In genomic region chr11:117969945-117970872, GRCm38 (mm10) we compare ENCODE assay signal across 8 mouse cellular contexts. TPM values are rescaled to one million over a fixed set of nuclear protein-coding genes. Genes with fewer than 3 reads are reported as not detected.
DNase-seq lines count a peak whose midpoint lies in the region; ATAC-seq and TF ChIP-seq lines count a peak whose summit lies in the region.

Socs3 (minus strand) TSS chr11:117970047.

- no peak for TF ChIP-seq POLR2A in testis, adult 2 months (IDR thresholded peaks at IDR 0.05; ENCODE audit: control insufficient read depth, low read depth, low read length)

- peak within 1 kb of the TSS; percentile 98 for H3K4me2 ChIP-seq in forebrain, embryonic 12.5 days
- H3K4me2 ChIP-seq in heart, postnatal 0 days (ENCODE audit: low read depth, low read length), result peak within 1 kb of the TSS; percentile 93
- H3K4me2 ChIP-seq in liver, embryonic 16.5 days (ENCODE audit: low read depth, low read length), result peak within 1 kb of the TSS; percentile 81
- peak within 1 kb of the TSS; percentile 94 for H3K4me2 ChIP-seq in neural tube, embryonic 13.5 days

- no peaks in the 10 kb centered on the region for H3K9me3 ChIP-seq in forebrain, embryonic 12.5 days
- no peaks in the 10 kb centered on the region for H3K9me3 ChIP-seq in heart, postnatal 0 days (replicated peaks; ENCODE audit: control insufficient read depth, low read length)
- H3K9me3 ChIP-seq in liver, embryonic 16.5 days (replicated peaks; ENCODE audit: control insufficient read depth, low read length), result no peaks in the 10 kb centered on the region
- no peaks in the 10 kb centered on the region for H3K9me3 ChIP-seq in neural tube, embryonic 13.5 days

- peak; percentile 94 to 97 for DNase-seq in CD8-positive naive resting alpha-beta T cell, adult 2 months (ENCODE audit: low read depth in 2 of 2, low spot score in 2 of 2)
- peak; percentile 83 for DNase-seq in c-Kit-negative CD71-positive TER-119-positive erythroid progenitor cells, embryonic 14.5 days (ENCODE audit: low read depth, low spot score)
- peak; percentile 78 for DNase-seq in heart, postnatal 0 days (ENCODE audit: low spot score)
- peak; percentile 97 to 99 for DNase-seq in kidney, postnatal 4 days

- H3K27me3 ChIP-seq in forebrain, embryonic 12.5 days, result peaks cover 62% of the 10 kb centered on the region
- H3K27me3 ChIP-seq in heart, postnatal 0 days (ENCODE audit: control insufficient read depth, insufficient read depth, low read length), result peaks cover 17% of the 10 kb centered on the region
- H3K27me3 ChIP-seq in liver, embryonic 16.5 days (ENCODE audit: control insufficient read depth, insufficient read depth, low read depth, low read length), result peaks cover 62% of the 10 kb centered on the region
- peaks cover 37% of the 10 kb centered on the region for H3K27me3 ChIP-seq in neural tube, embryonic 13.5 days
- no peaks in the 10 kb centered on the region for H3K27me3 ChIP-seq in testis, adult 2 months (ENCODE audit: control insufficient read depth, insufficient read depth, low read length)

- no peak for TF ChIP-seq EP300 in heart, postnatal 0 days (IDR thresholded peaks at IDR 0.05; ENCODE audit: low read depth)

- H3K36me3 ChIP-seq in forebrain, embryonic 12.5 days (replicated peaks), result no peaks in the 10 kb centered on the region; the same call in 1 of the 2 replicates
- 0 out of 2 replicates have a peak, but pooled peaks cover 6% of the 10 kb centered on the region for H3K36me3 ChIP-seq in heart, postnatal 0 days (replicated peaks; ENCODE audit: control insufficient read depth, insufficient read depth, low read length)
- H3K36me3 ChIP-seq in liver, embryonic 16.5 days (ENCODE audit: control insufficient read depth, insufficient read depth), result peaks cover 8% of the 10 kb centered on the region; the same call in 1 of the 2 replicates
- H3K36me3 ChIP-seq in neural tube, embryonic 13.5 days, result no peaks in the 10 kb centered on the region
- H3K36me3 ChIP-seq in testis, adult 2 months (ENCODE audit: control insufficient read depth, insufficient read depth, low read length), result no peaks in the 10 kb centered on the region

- 13% methylated on average over 21 of the region's 21 CpGs for WGBS in forebrain, embryonic 12.5 days
- 11% methylated on average over 21 of the region's 21 CpGs for WGBS in heart, postnatal 0 days
- WGBS in liver, embryonic 16.5 days (ENCODE audit: insufficient replicate concordance), result 8% methylated on average over 21 of the region's 21 CpGs
- WGBS in neural tube, embryonic 13.5 days, result 13% methylated on average over 21 of the region's 21 CpGs

- peak within 1 kb of the TSS; percentile 96 for H3K27ac ChIP-seq in forebrain, embryonic 12.5 days
- peak within 1 kb of the TSS; percentile 91 for H3K27ac ChIP-seq in heart, postnatal 0 days (ENCODE audit: low read depth)
- peak within 1 kb of the TSS; percentile 88 for H3K27ac ChIP-seq in liver, embryonic 16.5 days (ENCODE audit: low read length)
- H3K27ac ChIP-seq in neural tube, embryonic 13.5 days (replicated peaks), result peak within 1 kb of the TSS; percentile 89
- peak within 1 kb of the TSS; percentile 68; the same call in 1 of the 2 replicates for H3K27ac ChIP-seq in testis, adult 2 months (ENCODE audit: control insufficient read depth, insufficient read depth, low read depth, low read length)

- H3K4me1 ChIP-seq in forebrain, embryonic 12.5 days, result peaks cover 71% of the 10 kb centered on the region
- peaks cover 29% of the 10 kb centered on the region for H3K4me1 ChIP-seq in heart, postnatal 0 days (ENCODE audit: control insufficient read depth, insufficient read depth)
- H3K4me1 ChIP-seq in liver, embryonic 16.5 days (ENCODE audit: control insufficient read depth, low read depth, low read length), result peaks cover 25% of the 10 kb centered on the region
- peaks cover 59% of the 10 kb centered on the region for H3K4me1 ChIP-seq in neural tube, embryonic 13.5 days (replicated peaks)
- H3K4me1 ChIP-seq in testis, adult 2 months (ENCODE audit: control insufficient read depth, insufficient read depth, low read length), result peaks cover 24% of the 10 kb centered on the region

- peak; percentile 48 for ATAC-seq in forebrain, embryonic 12.5 days (ENCODE audit: low FRiP score)
- ATAC-seq in heart, postnatal 0 days (ENCODE audit: insufficient read depth, low read depth), result peak; percentile 30
- peak; percentile 65 for ATAC-seq in liver, embryonic 16.5 days (ENCODE audit: low read depth)
- ATAC-seq in neural tube, embryonic 13.5 days (ENCODE audit: low read depth), result peak; percentile 60

- H3K4me3 ChIP-seq in forebrain, embryonic 12.5 days (replicated peaks), result peak within 1 kb of the TSS; percentile 61
- peak within 1 kb of the TSS; percentile 64 for H3K4me3 ChIP-seq in heart, postnatal 0 days (ENCODE audit: low read depth, low read length)
- H3K4me3 ChIP-seq in liver, embryonic 16.5 days (ENCODE audit: low read depth, low read length), result peak within 1 kb of the TSS; percentile 77
- peak within 1 kb of the TSS; percentile 66 for H3K4me3 ChIP-seq in neural tube, embryonic 13.5 days
- H3K4me3 ChIP-seq in testis, adult 2 months (ENCODE audit: control insufficient read depth, low read depth, low read length), result peak within 1 kb of the TSS; percentile 83

- peak; percentile 89 for TF ChIP-seq CTCF in heart, postnatal 0 days (IDR thresholded peaks at IDR 0.05; ENCODE audit: low read depth)
- peak; percentile 72; the same call in 1 of the 2 replicates for TF ChIP-seq CTCF in testis, adult 2 months (IDR thresholded peaks at IDR 0.05; ENCODE audit: control insufficient read depth, insufficient read depth, insufficient replicate concordance, low read depth, low read length)

- peak within 1 kb of the TSS; percentile 83 for H3K9ac ChIP-seq in forebrain, embryonic 12.5 days
- H3K9ac ChIP-seq in heart, postnatal 0 days (replicated peaks; ENCODE audit: low read depth, low read length), result peak within 1 kb of the TSS; percentile 82
- H3K9ac ChIP-seq in liver, embryonic 16.5 days (ENCODE audit: low read depth, low read length), result peak within 1 kb of the TSS; percentile 82
- peak within 1 kb of the TSS; percentile 86 for H3K9ac ChIP-seq in neural tube, embryonic 13.5 days

RNA-seq across cellular contexts. Expression of gene Socs3, which starts in this region (rescaled TPM):
- polyA plus RNA-seq in forebrain, embryonic 12.5 days (2016; fragmentation: Nextera tagmentation; extraction: Ambion mirVana), result 13.5 and 14.7 TPM in 2 replicates
- 5.7 and 13.1 TPM in 2 replicates for total RNA-seq in heart, postnatal 0 days (2014; rRNA removed; ENCODE audit: low replicate concordance)
- 4.0 and 5.1 TPM in 2 replicates for polyA plus RNA-seq in heart, postnatal 0 days (2015; fragmentation: Nextera tagmentation; extraction: Ambion mirVana)
- 6.1 and 6.7 TPM in 2 replicates for polyA plus RNA-seq in liver, embryonic 16.5 days (2015; fragmentation: Nextera tagmentation; extraction: Ambion mirVana)
- 7.8 and 8.7 TPM in 2 replicates for polyA plus RNA-seq in neural tube, embryonic 13.5 days (2015; fragmentation: Nextera tagmentation; extraction: Ambion mirVana)
- 0.51 and 0.61 TPM in 2 replicates for polyA plus RNA-seq in testis, adult 2 months (2012; rRNA removed)

Comparison
In these comparisons a context has a peak if more than half of its experiments do, and no peak if none do; other contexts are left out.
1. Peak in every context shown above with its lines: DNase-seq, ATAC-seq, H3K4me3 ChIP-seq and H3K27ac ChIP-seq.